Mouse (Mus musculus) intestine, embryonic 14.5 days (tissue): ENCODE measurements around the gene Ccnd3. TPM values are rescaled to one million over a fixed set of nuclear protein-coding genes. Genes with fewer than 3 reads are reported as not detected.
"Not testable (repeated sequence)": the region's sequence is repeated elsewhere in the genome, so short reads cannot be mapped to it uniquely, and the experiment has no call there.

Experiments
- ATAC-seq: fragments of 200-750 bp; cut with Nextera tagmentation; replicated peaks from 2 replicates; pipeline ENCODE4 v1.8.0; 2017; ENCODE audit warnings: low read depth, moderate number of reproducible peaks, moderate TSS enrichment, moderate library complexity; ENCODE audit not compliant: low FRiP score, low TSS enrichment
- DNase-seq: peaks from one replicate; pipeline ENCODE4 v3.0.0-alpha.2; 2018; ENCODE audit warnings: low spot score
- H3K27ac ChIP-seq: fragments of 300-500 bp; sonication (generic); 2 replicates; pipeline ENCODE4 v1.5.1; 2014; ENCODE audit warnings: low read depth, mild to moderate bottlenecking, control low read depth
- H3K27me3 ChIP-seq: fragments of 300-500 bp; sonication (generic); replicated peaks from 2 replicates; pipeline ENCODE4 v1.6.1; 2014; ENCODE audit warnings: low read length, control low read depth; ENCODE audit not compliant: control insufficient read depth, insufficient read depth
- H3K36me3 ChIP-seq: fragments of 300-500 bp; sonication (generic); 2 replicates; pipeline ENCODE4 v1.6.1; 2014; ENCODE audit warnings: low read length, control low read depth; ENCODE audit not compliant: control insufficient read depth, insufficient read depth
- H3K4me1 ChIP-seq: fragments of 300-500 bp; sonication (generic); replicated peaks from 2 replicates; pipeline ENCODE4 v1.6.1; 2014; ENCODE audit warnings: low read length, control low read depth, mixed read lengths; ENCODE audit not compliant: control insufficient read depth, insufficient read depth
- H3K4me2 ChIP-seq: fragments of 300-500 bp; sonication (generic); 2 replicates; pipeline ENCODE4 v1.6.1; 2014; ENCODE audit warnings: low read length
- H3K4me3 ChIP-seq: fragments of 300-500 bp; sonication (generic); 2 replicates; pipeline ENCODE4 v1.5.1; 2014; ENCODE audit warnings: low read depth, low read length, control low read depth, mixed read lengths
- H3K9ac ChIP-seq: fragments of 300-500 bp; sonication (generic); 2 replicates; pipeline ENCODE4 v1.6.1; 2014; ENCODE audit warnings: mild to moderate bottlenecking, low read length
- H3K9me3 ChIP-seq: fragments of 300-500 bp; sonication (generic); 2 replicates; pipeline ENCODE4 v1.6.1; 2016; ENCODE audit warnings: low read length, control low read depth; ENCODE audit not compliant: control insufficient read depth
- WGBS: fragments of 180-500 bp; shearing (Covaris S2); extraction: QIAGEN DNeasy Blood & Tissue Kit; methylation state at CpG from one replicate; pipeline ENCODE4 v1.1.7; 2014; 5-methylcytosine and 5-hydroxymethylcytosine counted together
- polyA plus RNA-seq: library from polyadenylated mRNA; unstranded; fragments of >200 nt; fragmentation: Nextera tagmentation; extraction: Ambion mirVana; gene quantifications from 2 replicates; pipeline ENCODE4 v1.2.1, GENCODE M21; 2014

The Ccnd3 gene
- polyA plus RNA-seq, 1 experiment from 2014 or later, result 457 TPM

DNA sequence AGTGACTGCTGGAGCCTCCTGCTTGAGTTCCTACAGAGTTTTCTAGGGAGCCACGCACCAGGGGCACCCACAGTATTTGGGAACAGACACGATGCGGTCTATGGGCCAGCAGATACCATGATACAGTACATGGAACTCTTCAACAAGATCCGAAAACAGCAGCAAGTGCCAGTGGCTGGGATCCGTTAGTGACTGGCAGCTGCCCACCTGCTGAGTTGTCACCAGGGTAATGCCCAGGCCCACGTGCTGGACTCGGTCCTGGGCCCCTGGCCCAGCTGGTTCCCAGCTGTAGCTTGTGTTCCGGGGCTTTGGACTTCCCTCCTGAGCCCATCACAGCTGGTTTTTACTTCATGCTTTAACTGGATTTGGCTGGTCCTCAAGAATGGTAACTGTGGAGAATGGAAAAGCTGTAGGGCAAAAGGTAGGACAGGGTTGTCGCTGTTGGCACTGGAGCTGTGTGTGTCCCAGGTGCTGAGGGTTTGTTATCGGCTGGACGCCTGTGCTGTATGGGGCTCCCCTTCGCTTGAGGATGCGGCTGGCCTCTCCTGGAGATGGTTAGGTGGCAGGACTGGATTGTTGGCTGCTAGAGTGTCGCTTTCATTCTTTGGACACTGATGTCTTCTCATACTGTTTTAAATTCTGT lies 118.2 kb downstream of the Ccnd3 start:
- Histone ChIP-seq H3K9ac (no peak overlapping the region), H3K27me3 (no peaks in the 10 kb centered on the region), H3K27ac (no peak overlapping the region), H3K4me1 (no peaks in the 10 kb centered on the region), H3K9me3 (no peaks in the 10 kb centered on the region), H3K4me3 (no peak overlapping the region), H3K36me3 (peaks cover 82% of the 10 kb centered on the region), H3K4me2 (no peak overlapping the region)
- DNase-seq (no peak), ATAC-seq (no peak)
- WGBS, result 96% methylated on average over 14 of the region's 14 CpGs

DNA sequence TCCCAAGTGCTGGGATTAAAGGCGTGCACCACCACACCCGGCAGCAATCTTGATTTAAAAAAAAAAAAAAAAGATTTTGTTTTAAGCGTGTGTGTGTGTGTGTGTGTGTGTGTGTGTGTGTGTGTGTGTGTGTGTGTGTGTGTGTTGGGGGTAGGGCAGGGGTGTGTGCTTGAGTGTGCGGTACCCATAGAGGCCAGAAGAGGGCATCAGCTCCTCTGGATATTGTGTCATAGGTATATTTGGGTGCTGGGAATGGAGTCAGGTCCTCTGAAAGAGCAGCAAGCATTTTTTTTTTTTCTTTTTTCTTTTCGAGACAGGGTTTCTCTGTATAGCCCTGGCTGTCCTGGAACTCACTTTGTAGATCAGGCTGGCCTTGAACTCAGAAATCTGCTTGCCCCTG lies 119.7 kb downstream of the Ccnd3 start:
- WGBS, result 100% methylated on average over 4 of the region's 5 CpGs
- not testable (repeated sequence) for ATAC-seq, H3K4me2 ChIP-seq

DNA sequence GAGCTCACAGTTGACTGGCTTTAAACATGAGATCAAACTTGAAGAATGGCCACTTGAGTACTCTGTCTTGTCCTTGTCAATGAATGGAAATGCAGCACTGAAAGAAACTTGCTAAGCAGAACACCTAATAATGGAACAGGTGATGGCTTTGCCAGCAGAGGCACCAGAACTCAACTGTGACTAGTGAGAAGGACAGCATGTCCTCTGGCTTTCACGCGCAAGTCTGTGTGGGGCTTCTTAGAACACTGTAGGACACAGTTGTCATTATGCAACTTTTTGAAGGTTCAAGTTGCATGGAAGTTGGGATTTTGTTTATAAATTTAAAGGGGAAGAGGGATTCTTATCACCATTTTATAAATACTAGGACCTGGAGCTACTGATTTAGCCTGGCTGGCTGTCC lies 120.2 kb downstream of the Ccnd3 start:
- Histone ChIP-seq H3K27me3 (no peaks in the 10 kb centered on the region), H3K4me3 (no peak overlapping the region), H3K4me1 (peaks cover 4% of the 10 kb centered on the region), H3K4me2 (no peak overlapping the region), H3K36me3 (peaks cover 61% of the 10 kb centered on the region), H3K9ac (no peak overlapping the region), H3K27ac (no peak overlapping the region), H3K9me3 (no peaks in the 10 kb centered on the region)
- DNase-seq (no peak), ATAC-seq (no peak)
- WGBS, result 98% methylated on average over 2 of the region's 2 CpGs

More for the DNA sequence above, 119.7 kb downstream of the Ccnd3 start:
- H3K36me3 ChIP-seq, result peaks cover 67% of the 10 kb centered on the region
- H3K27me3 ChIP-seq, H3K4me1 ChIP-seq, DNase-seq, H3K4me3 ChIP-seq, H3K27ac ChIP-seq, H3K9me3 ChIP-seq, H3K9ac ChIP-seq: not testable (repeated sequence)

DNA sequence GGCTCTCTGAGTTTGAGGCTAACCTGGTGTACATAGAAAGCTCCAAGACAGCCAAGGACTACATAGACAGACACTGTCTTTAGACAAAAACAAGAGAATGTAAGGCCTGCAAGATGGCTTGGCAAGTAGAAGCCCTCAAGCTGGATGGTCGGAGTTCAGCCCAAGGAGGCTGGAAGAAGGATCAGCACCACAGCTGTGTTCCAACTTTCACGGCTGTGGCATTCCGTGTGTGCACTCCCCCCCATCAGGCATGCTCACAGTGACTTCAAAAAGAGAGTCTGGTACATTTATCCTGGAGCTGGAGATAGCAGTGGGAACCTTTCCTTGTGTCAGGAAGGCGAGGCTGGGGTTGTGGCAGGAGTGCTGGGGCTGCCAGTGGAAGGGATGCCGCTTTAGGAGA lies 121.2 kb downstream of the Ccnd3 start:
- no peaks in the 10 kb centered on the region for H3K9me3 ChIP-seq
- 88% methylated on average over 5 of the region's 5 CpGs for WGBS
- H3K36me3 ChIP-seq, result peaks cover 53% of the 10 kb centered on the region
- no peak for DNase-seq
- H3K27me3 ChIP-seq, result no peaks in the 10 kb centered on the region
- H3K27ac ChIP-seq, result no peak overlapping the region
- H3K4me2 ChIP-seq, result no peak overlapping the region
- no peak for ATAC-seq
- H3K4me1 ChIP-seq, result peaks cover 11% of the 10 kb centered on the region
- H3K9ac ChIP-seq, result no peak overlapping the region
- H3K4me3 ChIP-seq, result no peak overlapping the region

DNA sequence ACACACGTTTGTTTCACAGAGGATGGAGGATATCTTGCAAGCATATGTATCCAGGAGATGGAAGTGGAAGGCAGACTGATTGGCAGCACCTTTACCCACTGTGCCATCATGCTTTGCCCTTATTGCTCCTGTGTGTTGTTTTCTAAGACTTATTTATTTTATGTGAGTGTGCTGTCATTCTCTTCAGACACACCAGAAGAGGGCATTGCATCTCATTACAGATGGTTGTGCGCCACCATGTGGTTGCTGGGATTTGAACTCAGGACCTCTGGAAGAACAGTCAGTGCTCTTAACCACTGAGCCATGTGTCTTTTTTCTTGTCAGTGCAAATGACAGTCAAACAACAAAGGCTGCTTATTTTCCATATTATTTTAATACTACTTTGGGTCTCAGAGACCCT lies 122.9 kb downstream of the Ccnd3 start:
- Histone ChIP-seq H3K9me3 (no peaks in the 10 kb centered on the region), H3K27ac (peak overlapping the region; percentile 93; the same call in 1 of the 2 replicates), H3K9ac (no peak overlapping the region), H3K27me3 (no peaks in the 10 kb centered on the region), H3K4me2 (0 out of 2 replicates have a peak overlapping the region, but pooled peaks have one; percentile 84), H3K36me3 (peaks cover 37% of the 10 kb centered on the region), H3K4me3 (no peak overlapping the region), H3K4me1 (peaks cover 24% of the 10 kb centered on the region)
- DNase-seq (no peak), ATAC-seq (no peak)
- 81% methylated on average over 2 of the region's 2 CpGs for WGBS

DNA sequence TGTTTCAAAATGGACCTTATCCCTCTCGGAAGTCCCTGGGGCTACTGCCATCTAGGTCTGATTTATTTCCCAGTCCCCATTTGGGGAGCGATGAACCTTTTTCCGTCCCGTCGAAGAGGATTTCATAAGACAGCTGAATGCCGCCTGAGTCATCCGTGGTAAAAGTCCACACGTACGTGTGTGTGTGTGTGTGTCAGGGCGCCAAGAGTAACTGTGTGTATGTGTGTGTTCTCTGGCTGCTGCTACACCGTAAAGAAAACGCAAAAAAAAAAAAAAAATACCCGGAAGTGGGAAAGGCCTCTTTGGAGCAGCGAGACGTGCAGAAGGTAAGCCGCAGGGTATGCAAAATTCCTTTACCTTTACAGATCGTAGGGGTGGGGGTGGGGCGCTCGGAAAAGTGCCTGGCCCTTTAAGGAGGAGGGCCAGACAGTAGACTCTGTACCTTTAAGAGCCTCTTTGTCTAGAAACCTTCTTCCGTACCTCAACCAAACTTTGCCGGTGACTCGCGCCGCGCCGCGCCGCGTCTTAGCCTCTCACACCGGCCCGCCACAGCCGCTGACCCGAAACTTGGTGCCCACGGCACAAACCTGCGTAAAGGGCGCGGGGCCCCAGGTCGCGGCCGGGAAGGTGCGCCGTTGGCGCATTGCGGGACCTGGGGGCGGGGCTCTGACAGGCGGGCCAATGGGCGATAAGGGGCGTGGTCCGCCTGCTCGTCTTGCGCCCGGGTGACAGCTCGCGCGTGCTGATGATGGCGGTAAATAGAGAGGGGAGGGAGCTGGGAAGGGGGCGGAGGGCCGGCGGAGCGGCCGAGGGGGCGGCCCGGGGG lies 124.2 kb downstream of the Ccnd3 start:
- Histone ChIP-seq H3K36me3 (peaks cover 24% of the 10 kb centered on the region), H3K27me3 (no peaks in the 10 kb centered on the region), H3K9me3 (no peaks in the 10 kb centered on the region), H3K4me2 (peak overlapping the region; percentile 84), H3K9ac (peak overlapping the region; percentile 72), H3K4me1 (peaks cover 24% of the 10 kb centered on the region), H3K4me3 (peak overlapping the region; percentile 87), H3K27ac (peak overlapping the region; percentile 93)
- ATAC-seq (peak; percentile 90), DNase-seq (peak; percentile 97)
- under 1% methylated on average over 62 of the region's 63 CpGs for WGBS

DNA sequence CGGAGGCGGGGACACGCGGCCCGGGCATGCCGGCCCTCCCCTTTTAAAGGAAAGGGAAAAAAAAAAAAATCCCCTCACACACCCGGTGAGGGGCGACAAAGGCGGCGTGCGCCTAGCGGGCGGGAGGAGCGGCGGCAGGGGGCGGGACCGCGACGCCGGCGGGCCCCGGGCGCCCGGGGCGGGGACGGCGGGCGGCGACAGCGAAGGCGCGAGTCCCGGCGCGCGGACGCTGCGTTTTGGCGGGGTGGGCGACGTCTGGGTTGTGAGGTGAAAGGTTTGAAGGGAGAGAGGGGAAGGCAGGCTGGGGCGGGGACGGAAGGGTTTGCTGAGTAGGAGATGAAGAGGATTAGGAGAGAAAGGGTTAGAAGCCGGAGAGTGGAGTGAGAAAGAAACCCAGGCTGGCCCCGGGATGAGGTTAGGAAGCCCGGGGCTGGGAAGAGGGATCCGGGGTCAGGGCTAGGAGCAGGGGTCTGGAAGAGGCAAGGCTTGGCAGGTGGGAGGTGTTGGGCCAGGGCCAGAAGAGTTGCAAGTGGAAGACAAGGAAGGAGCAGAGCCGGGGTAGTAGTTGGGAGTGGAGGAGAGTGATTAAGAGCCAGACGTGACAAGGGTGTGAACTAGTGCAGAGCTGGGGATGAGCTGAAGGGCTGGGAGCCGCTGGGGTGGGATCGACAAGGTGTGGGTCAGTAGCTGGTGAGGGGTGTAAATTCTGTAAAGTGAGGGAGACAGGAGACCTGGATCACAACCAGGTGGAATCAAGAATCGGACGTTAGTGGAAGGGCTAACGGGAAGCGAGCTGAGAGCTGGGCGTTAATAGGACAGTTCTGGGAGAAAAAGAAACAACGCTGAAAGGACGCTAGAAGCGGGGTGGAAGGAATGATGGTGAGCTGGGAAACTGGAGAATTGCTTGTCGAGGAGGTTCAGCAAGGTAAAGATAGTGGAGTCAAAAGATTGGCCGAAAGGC lies 125.1 kb downstream of the Ccnd3 start:
- under 1% methylated on average over 61 of the region's 61 CpGs for WGBS
- Histone ChIP-seq H3K9me3 (no peaks in the 10 kb centered on the region), H3K4me2 (peak overlapping the region; percentile 84), H3K4me1 (peaks cover 24% of the 10 kb centered on the region), H3K27me3 (no peaks in the 10 kb centered on the region), H3K27ac (peak overlapping the region; percentile 93), H3K4me3 (peak overlapping the region; percentile 87), H3K36me3 (peaks cover 16% of the 10 kb centered on the region; the same call in 1 of the 2 replicates), H3K9ac (peak overlapping the region; percentile 72)
- peak; percentile 10 for ATAC-seq
- DNase-seq, result no peak

DNA sequence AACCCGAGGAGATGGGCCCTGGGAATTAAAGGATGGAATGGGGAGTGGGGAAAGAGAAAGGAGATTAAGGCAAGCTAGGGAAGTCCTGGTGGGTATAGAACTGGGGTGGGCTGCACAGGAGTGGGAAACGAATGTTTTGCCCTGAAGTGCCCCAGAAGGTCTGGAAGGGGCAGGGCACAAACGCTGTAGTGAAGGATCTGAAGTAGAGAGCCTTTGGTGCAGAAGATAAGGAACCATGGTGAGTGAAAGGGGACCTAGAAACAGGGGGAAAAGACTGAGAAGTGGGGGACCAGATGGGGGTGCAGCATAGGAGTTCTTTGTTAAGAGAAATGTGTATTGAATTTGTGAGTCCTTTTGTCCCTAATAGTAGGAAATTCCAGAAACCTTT lies 125.8 kb downstream of the Ccnd3 start, which contains the start of gene Usp49:
Gene Usp49 (plus strand): TSS at position 13 of the 388 bp plus-strand sequence.
- peaks cover 24% of the 10 kb centered on the region for H3K4me1 ChIP-seq
- WGBS, result 0% methylated on average over 3 of the region's 3 CpGs
- peak within 1 kb of the TSS; percentile 87 for H3K4me3 ChIP-seq
- ATAC-seq (no peak), DNase-seq (no peak)
- H3K9me3 ChIP-seq, result no peaks in the 10 kb centered on the region
- H3K27me3 ChIP-seq, result no peaks in the 10 kb centered on the region
- peak within 1 kb of the TSS; percentile 93 for H3K27ac ChIP-seq
- H3K4me2 ChIP-seq, result peak within 1 kb of the TSS; percentile 84
- peaks cover 16% of the 10 kb centered on the region; the same call in 1 of the 2 replicates for H3K36me3 ChIP-seq
- H3K9ac ChIP-seq, result peak within 1 kb of the TSS; percentile 72
